Mouse (Mus musculus): Measurements from ENCODE around the gene Zfp580. TPM values are rescaled to one million over a fixed set of nuclear protein-coding genes. Genes with fewer than 3 reads are reported as not detected.

Zfp580 gene
- total and polyA plus RNA-seq, 3 experiments = 1.0 to 19.9 TPM; not detected in 1

- Histone ChIP-seq H3K4me3 (ENCODE audit: control insufficient read depth in 1 of 2, insufficient read depth in 1 of 2, low read depth in 2 of 2, low read length in 2 of 2) (no peak within 1 kb of the TSS), H3K9ac (ENCODE audit: control insufficient read depth, low read depth, low read length, poor library complexity, severe bottlenecking) (no peak within 1 kb of the TSS), H3K27ac (ENCODE audit: control insufficient read depth, low read depth, low read length) (no peak within 1 kb of the TSS), H3K9me3 (replicated peaks; ENCODE audit: insufficient read depth, low read length) (no peaks in the 10 kb centered on the region), H3K4me1 (ENCODE audit: control insufficient read depth in 1 of 2, insufficient read depth in 2 of 2, low read length in 2 of 2) (peaks cover 0 to 5% of the 10 kb centered on the region in 2 experiments; a peak in 2 of 4 replicates), H3K36me3 (ENCODE audit: control insufficient read depth in 1 of 2, insufficient read depth in 2 of 2, low read length in 2 of 2) (peaks cover 0 to 2% of the 10 kb centered on the region in 2 experiments; a peak in 2 of 4 replicates), H3K27me3 (ENCODE audit: control insufficient read depth in 1 of 2, insufficient read depth in 2 of 2, low read length in 2 of 2) (no peaks in the 10 kb centered on the region), H3K79me2 (ENCODE audit: control insufficient read depth, insufficient read depth, low read length, poor library complexity) (no peaks in the 10 kb centered on the region; the same call in none of the 2 replicates)
- TF ChIP-seq ELF1 (IDR thresholded peaks at IDR 0.05; ENCODE audit: low read depth, low read length) (no peak), CHD1 (IDR thresholded peaks at IDR 0.05; ENCODE audit: low read depth, low read length) (no peak), CTCF (IDR thresholded peaks at IDR 0.05 in 2 of 3, conservative IDR thresholded peaks at IDR 0.05 in 1 of 3; ENCODE audit: control insufficient read depth in 1 of 3, insufficient read depth in 1 of 3, low read depth in 2 of 3, low read length in 3 of 3, poor library complexity in 1 of 3, severe bottlenecking in 1 of 3) (no peak), MEF2A (IDR thresholded peaks at IDR 0.05; ENCODE audit: extremely low read depth, insufficient replicate concordance, low read depth, low read length, poor library complexity, severe bottlenecking) (no peak), MAFK (IDR thresholded peaks at IDR 0.05; ENCODE audit: borderline replicate concordance, low read depth, low read length) (no peak), NELFE (IDR thresholded peaks at IDR 0.05; ENCODE audit: low read depth, low read length) (no peak), TBP (IDR thresholded peaks at IDR 0.05; ENCODE audit: low read depth, low read length) (no peak), JUND (IDR thresholded peaks at IDR 0.05; ENCODE audit: low read depth, low read length) (no peak), POLR2AphosphoS2 (IDR thresholded peaks at IDR 0.05; ENCODE audit: low read length) (no peak), USF1 (IDR thresholded peaks at IDR 0.05; ENCODE audit: low read depth, low read length) (no peak), POLR2AphosphoS5 (IDR thresholded peaks at IDR 0.05; ENCODE audit: borderline replicate concordance, low read depth, low read length) (no peak), CHD2 (IDR thresholded peaks at IDR 0.05; ENCODE audit: low read length) (no peak), TCF12 (IDR thresholded peaks at IDR 0.05; ENCODE audit: low read depth, low read length) (no peak), ZMIZ1 (IDR thresholded peaks at IDR 0.05; ENCODE audit: low read depth, low read length) (no peak), HCFC1 (IDR thresholded peaks at IDR 0.05; ENCODE audit: low read depth, low read length) (no peak), KAT2A (conservative IDR thresholded peaks at IDR 0.05; ENCODE audit: low read depth, low read length) (no peak), USF2 (IDR thresholded peaks at IDR 0.05; ENCODE audit: borderline replicate concordance in 1 of 2, insufficient read depth in 1 of 2, low read depth in 1 of 2, low read length in 2 of 2) (no peak), TAL1 (IDR thresholded peaks at IDR 0.05; ENCODE audit: low read length) (no peak), E2F4 (IDR thresholded peaks at IDR 0.05; ENCODE audit: borderline replicate concordance, low read depth, low read length) (no peak)
- no peak for DNase-seq (ENCODE audit: low read depth, low spot score)
These were observed 17.5 kb upstream of the Zfp580 start, which contains the start of gene 4632433K11Rik for GRCm38 (mm10) chr7:5033818-5034217. Gene 4632433K11Rik, plus strand, starts transcription at chr7:5034118.

DNA sequence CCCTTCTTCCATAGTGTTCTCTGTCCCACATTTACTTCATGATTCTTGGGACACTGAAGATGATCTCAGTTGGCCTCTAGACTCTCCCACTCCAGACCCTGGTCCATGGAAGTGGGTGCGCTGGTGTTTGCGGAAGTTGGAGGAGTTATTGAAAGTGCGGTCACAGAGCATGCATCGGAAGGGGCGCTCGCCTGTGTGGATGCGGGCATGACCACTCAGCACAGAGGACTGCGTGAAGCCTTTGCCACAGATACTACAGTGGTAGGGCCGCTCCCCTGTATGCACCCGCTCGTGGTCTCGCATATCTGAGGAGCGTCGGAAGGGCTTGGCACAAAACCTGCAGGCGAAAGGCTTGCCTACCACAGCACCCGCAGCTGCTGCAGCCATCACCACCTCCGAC, 15.7 kb upstream of the Zfp580 start:
- no peaks in the 10 kb centered on the region for H3K27me3 ChIP-seq (ENCODE audit: control insufficient read depth in 1 of 2, insufficient read depth in 2 of 2, low read length in 2 of 2)
- TF ChIP-seq CHD2 (IDR thresholded peaks at IDR 0.05; ENCODE audit: low read length) = no peak
- TF ChIP-seq CHD1 (IDR thresholded peaks at IDR 0.05; ENCODE audit: low read depth, low read length) = no peak
- TF ChIP-seq MYC (IDR thresholded peaks at IDR 0.05; ENCODE audit: low read depth, low read length) = no peak
- no peak for TF ChIP-seq MYB (IDR thresholded peaks at IDR 0.05; ENCODE audit: low read depth, low read length)
- TF ChIP-seq UBTF (IDR thresholded peaks at IDR 0.05; ENCODE audit: borderline replicate concordance, insufficient read depth, low read depth, low read length) = no peak
- TF ChIP-seq POLR2AphosphoS5 (IDR thresholded peaks at IDR 0.05; ENCODE audit: borderline replicate concordance, low read depth, low read length) = no peak
- no peak for TF ChIP-seq TAL1 (IDR thresholded peaks at IDR 0.05; ENCODE audit: low read length)
- no peak for TF ChIP-seq BHLHE40 (IDR thresholded peaks at IDR 0.05; ENCODE audit: borderline replicate concordance, low read depth, low read length)
- no peak for TF ChIP-seq MEF2A (IDR thresholded peaks at IDR 0.05; ENCODE audit: extremely low read depth, insufficient replicate concordance, low read depth, low read length, poor library complexity, severe bottlenecking)
- TF ChIP-seq TCF12 (IDR thresholded peaks at IDR 0.05; ENCODE audit: low read depth, low read length) = no peak
- TF ChIP-seq NELFE (IDR thresholded peaks at IDR 0.05; ENCODE audit: low read depth, low read length) = no peak
- no peak for TF ChIP-seq ETS1 (IDR thresholded peaks at IDR 0.05; ENCODE audit: low read depth, low read length)
- H3K4me3 ChIP-seq (ENCODE audit: control insufficient read depth in 1 of 2, insufficient read depth in 1 of 2, low read depth in 2 of 2, low read length in 2 of 2) = no peak overlapping the region
- H3K9ac ChIP-seq (ENCODE audit: control insufficient read depth, low read depth, low read length, poor library complexity, severe bottlenecking) = no peak overlapping the region
- no peaks in the 10 kb centered on the region; the same call in none of the 2 replicates for H3K79me2 ChIP-seq (ENCODE audit: control insufficient read depth, insufficient read depth, low read length, poor library complexity)
- H3K27ac ChIP-seq (ENCODE audit: control insufficient read depth, low read depth, low read length) = no peak overlapping the region
- no peaks in the 10 kb centered on the region; a peak in 3 of 4 replicates for H3K36me3 ChIP-seq (ENCODE audit: control insufficient read depth in 1 of 2, insufficient read depth in 2 of 2, low read length in 2 of 2)
- H3K9me3 ChIP-seq (replicated peaks; ENCODE audit: insufficient read depth, low read length) = no peaks in the 10 kb centered on the region
- DNase-seq (ENCODE audit: low read depth, low spot score) = no peak
- H3K4me1 ChIP-seq (ENCODE audit: control insufficient read depth in 1 of 2, insufficient read depth in 2 of 2, low read length in 2 of 2) = peaks cover 0 to 5% of the 10 kb centered on the region in 2 experiments; a peak in 2 of 4 replicates
